In the genomic region with DNA sequence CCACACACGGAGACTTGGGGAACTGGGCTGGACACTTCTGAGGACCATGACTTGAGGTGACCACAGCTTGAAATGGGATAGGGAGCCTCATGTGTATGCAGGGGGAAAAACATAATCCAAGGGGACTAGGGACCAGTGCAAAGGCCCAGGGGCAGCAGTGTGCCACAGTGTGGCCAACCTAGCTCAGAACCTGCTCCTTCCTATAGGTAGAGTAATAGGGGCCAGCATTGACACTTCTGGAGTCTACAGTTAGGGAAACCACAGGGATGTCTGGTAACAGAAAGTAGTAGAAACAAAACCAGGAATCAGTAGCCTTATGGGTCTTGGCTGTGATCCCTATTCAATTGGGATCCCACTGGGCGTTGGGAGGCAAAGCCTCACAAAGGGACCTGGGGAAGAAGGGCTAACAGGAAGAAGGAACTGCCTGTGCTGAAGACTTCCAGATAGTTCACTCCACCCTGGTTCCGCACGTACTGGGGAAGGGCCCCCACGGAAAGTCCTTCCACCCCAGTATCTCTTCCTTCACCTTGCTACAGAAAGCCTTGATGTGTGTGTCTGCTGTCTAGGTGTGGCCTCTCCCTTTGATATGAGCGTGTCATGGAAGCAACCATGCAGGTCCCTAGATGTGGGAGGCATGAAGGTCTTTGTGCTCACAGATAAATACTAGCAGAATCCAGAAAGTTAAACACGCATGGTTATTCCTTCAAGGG, we compare ENCODE assay signal across 17 mouse cellular contexts. TPM values are rescaled to one million over a fixed set of nuclear protein-coding genes. Genes with fewer than 3 reads are reported as not detected.
DNase-seq lines count a peak whose midpoint lies in the region; ATAC-seq lines count a peak whose summit lies in the region.
"Had no signal": no experiment of that assay in that cellular context is flagged by ENCODE, and none has a peak within 500 bp of the region (broad histone marks: within the 10 kb centered on the region; RNA-seq: fewer than 3 reads in every experiment).

No protein-coding gene starts in this region.

- H3K27me3 ChIP-seq in heart, embryonic 10.5 days (ENCODE audit: insufficient read depth, poor library complexity, severe bottlenecking) = no peaks in the 10 kb centered on the region
- no peaks in the 10 kb centered on the region for H3K27me3 ChIP-seq in limb, embryonic 13.5 days
- no peaks in the 10 kb centered on the region for H3K27me3 ChIP-seq in liver, embryonic 16.5 days (ENCODE audit: control insufficient read depth, insufficient read depth, low read depth, low read length)
- H3K27me3 ChIP-seq: hindbrain, embryonic 12.5 days; midbrain, embryonic 12.5 days; Patski had no signal

- DNase-seq in heart, embryonic 10.5 days (ENCODE audit: low spot score) = no peak
- DNase-seq in heart, postnatal 14 days = no peak
- DNase-seq in c-Kit-positive CD71-positive TER-119-negative erythroid progenitor cells, embryonic 14.5 days (ENCODE audit: low read depth) = peak; percentile 62
- no peak for DNase-seq in urinary bladder, postnatal 14 days (ENCODE audit: low spot score)
- no peak for DNase-seq in adrenal gland, postnatal 4 days (ENCODE audit: low spot score in 2 of 2)
- DNase-seq: adrenal gland, postnatal 25 days; cerebellum, postnatal 36 days; heart, adult 2 months; kidney, adult 9 months; lung, adult 2 months; lung, postnatal 36 days had no signal

- no peaks in the 10 kb centered on the region for H3K9me3 ChIP-seq in heart, embryonic 10.5 days
- H3K9me3 ChIP-seq in limb, embryonic 13.5 days = no peaks in the 10 kb centered on the region
- no peaks in the 10 kb centered on the region for H3K9me3 ChIP-seq in liver, embryonic 16.5 days (replicated peaks; ENCODE audit: control insufficient read depth, low read length)
- H3K9me3 ChIP-seq: hindbrain, embryonic 12.5 days; midbrain, embryonic 12.5 days had no signal

- no peak for ATAC-seq in limb, embryonic 13.5 days (ENCODE audit: low FRiP score, low read depth)
- peak; percentile 85 for ATAC-seq in liver, embryonic 16.5 days (ENCODE audit: low read depth)
- ATAC-seq: activated CD4-positive, CD25-positive, alpha-beta regulatory T cell, adult 4 months had no signal

- H3K4me1 ChIP-seq in heart, embryonic 10.5 days = peaks cover 12% of the 10 kb centered on the region
- H3K4me1 ChIP-seq in limb, embryonic 13.5 days = peaks cover 21% of the 10 kb centered on the region
- peaks cover 46% of the 10 kb centered on the region for H3K4me1 ChIP-seq in liver, embryonic 16.5 days (ENCODE audit: control insufficient read depth, low read depth, low read length)

- H3K4me2 ChIP-seq in limb, embryonic 13.5 days (replicated peaks) = no peak overlapping the region
- H3K4me2 ChIP-seq in liver, embryonic 16.5 days (ENCODE audit: low read depth, low read length) = peak overlapping the region; percentile 100

- H3K36me3 ChIP-seq in heart, embryonic 10.5 days = peaks cover 35% of the 10 kb centered on the region
- peaks cover 40% of the 10 kb centered on the region for H3K36me3 ChIP-seq in limb, embryonic 13.5 days
- peaks cover 12% of the 10 kb centered on the region for H3K36me3 ChIP-seq in liver, embryonic 16.5 days (ENCODE audit: control insufficient read depth, insufficient read depth)

- H3K9ac ChIP-seq in limb, embryonic 13.5 days = no peak overlapping the region
- peak overlapping the region; percentile 78 for H3K9ac ChIP-seq in liver, embryonic 16.5 days (ENCODE audit: low read depth, low read length)

- H3K27ac ChIP-seq in heart, embryonic 10.5 days = peak overlapping the region; percentile 16; the same call in 1 of the 2 replicates
- 0 out of 2 replicates have a peak overlapping the region, but pooled peaks have one; percentile 55 for H3K27ac ChIP-seq in limb, embryonic 13.5 days
- H3K27ac ChIP-seq in liver, embryonic 16.5 days (ENCODE audit: low read length) = peak overlapping the region; percentile 92
- H3K27ac ChIP-seq: heart, adult 2 months; hindbrain, embryonic 12.5 days had no signal

- 79% methylated on average over 7 of the region's 7 CpGs for WGBS in heart, embryonic 10.5 days
- 87% methylated on average over 7 of the region's 7 CpGs for WGBS in limb, embryonic 13.5 days
- 35% methylated on average over 7 of the region's 7 CpGs for WGBS in liver, embryonic 16.5 days (ENCODE audit: insufficient replicate concordance)

- no peak overlapping the region for H3K4me3 ChIP-seq in heart, embryonic 10.5 days
- H3K4me3 ChIP-seq in limb, embryonic 13.5 days = no peak overlapping the region
- peak overlapping the region; percentile 13; the same call in 1 of the 2 replicates for H3K4me3 ChIP-seq in liver, embryonic 16.5 days (ENCODE audit: low read depth, low read length)

- intact Hi-C loops in heart, postnatal 14 days (cut with DNase I) = loop anchor here (2.0 kb wide), 1 partner anchor 27 kb away; no protein-coding TSS in a partner anchor

RNA-seq across cellular contexts. Expression of a gene that starts 1.2 kb away (rescaled TPM):
- polyA plus RNA-seq in heart, embryonic 10.5 days (2016; fragmentation: Nextera tagmentation; extraction: Ambion mirVana) = 46.6 and 49.8 TPM in 2 replicates
- total RNA-seq in heart, postnatal 14 days (2021) = 10 to 100 TPM; 15.3 to 15.4 TPM
- polyA plus RNA-seq in limb, embryonic 13.5 days (2015; fragmentation: Nextera tagmentation; extraction: Ambion mirVana) = 33.0 and 33.5 TPM in 2 replicates
- polyA plus RNA-seq in liver, embryonic 16.5 days (2015; fragmentation: Nextera tagmentation; extraction: Ambion mirVana) = 24.5 and 24.6 TPM in 2 replicates
- 10 to 100 TPM; 40.2 to 47.2 TPM for total RNA-seq in adrenal gland, postnatal 4 days (2021)

RNA-seq across cellular contexts. Expression of a gene that starts 11.2 kb away (rescaled TPM):
- 41.3 and 46.9 TPM in 2 replicates for polyA plus RNA-seq in heart, embryonic 10.5 days (2016; fragmentation: Nextera tagmentation; extraction: Ambion mirVana)
- total RNA-seq in heart, postnatal 14 days (2021) = 10 to 100 TPM; 46.6 TPM
- polyA plus RNA-seq in limb, embryonic 13.5 days (2015; fragmentation: Nextera tagmentation; extraction: Ambion mirVana) = 45.6 and 58.6 TPM in 2 replicates
- polyA plus RNA-seq in liver, embryonic 16.5 days (2015; fragmentation: Nextera tagmentation; extraction: Ambion mirVana) = 21.8 and 25.1 TPM in 2 replicates
- 100 to 1,000 TPM in 1 of 2 experiments, 10 to 100 TPM in 1; 93.2 to 114 TPM for total RNA-seq in adrenal gland, postnatal 4 days (2021)

RNA-seq across cellular contexts. Expression of a gene that starts 28.2 kb away (rescaled TPM):
- polyA plus RNA-seq in heart, embryonic 10.5 days (2016; fragmentation: Nextera tagmentation; extraction: Ambion mirVana) = 12.8 and 17.0 TPM in 2 replicates
- 10 to 100 TPM; 76.1 to 76.9 TPM for total RNA-seq in heart, postnatal 14 days (2021)
- 21.5 and 22.8 TPM in 2 replicates for polyA plus RNA-seq in limb, embryonic 13.5 days (2015; fragmentation: Nextera tagmentation; extraction: Ambion mirVana)
- 12.5 and 13.7 TPM in 2 replicates for polyA plus RNA-seq in liver, embryonic 16.5 days (2015; fragmentation: Nextera tagmentation; extraction: Ambion mirVana)
- 10 to 100 TPM; 59.5 to 64.8 TPM for total RNA-seq in adrenal gland, postnatal 4 days (2021)

RNA-seq across cellular contexts. Expression of a gene that starts 57.9 kb away (rescaled TPM):
- polyA plus RNA-seq in heart, embryonic 10.5 days (2016; fragmentation: Nextera tagmentation; extraction: Ambion mirVana) = 22.2 and 27.4 TPM in 2 replicates
- total RNA-seq in heart, postnatal 14 days (2021) = 10 to 100 TPM; 16.4 to 20.7 TPM
- 26.5 and 30.1 TPM in 2 replicates for polyA plus RNA-seq in limb, embryonic 13.5 days (2015; fragmentation: Nextera tagmentation; extraction: Ambion mirVana)
- 58.5 and 59.1 TPM in 2 replicates for polyA plus RNA-seq in liver, embryonic 16.5 days (2015; fragmentation: Nextera tagmentation; extraction: Ambion mirVana)
- 10 to 100 TPM; 24.3 to 25.3 TPM for total RNA-seq in adrenal gland, postnatal 4 days (2021)

RNA-seq across cellular contexts. Expression of a gene that starts 58.1 kb away (rescaled TPM):
- polyA plus RNA-seq in heart, embryonic 10.5 days (2016; fragmentation: Nextera tagmentation; extraction: Ambion mirVana) = 28.1 and 28.8 TPM in 2 replicates
- 1 to 10 TPM; 4.0 to 5.2 TPM for total RNA-seq in heart, postnatal 14 days (2021)
- polyA plus RNA-seq in limb, embryonic 13.5 days (2015; fragmentation: Nextera tagmentation; extraction: Ambion mirVana) = 20.7 and 23.6 TPM in 2 replicates
- 29.3 and 34.2 TPM in 2 replicates for polyA plus RNA-seq in liver, embryonic 16.5 days (2015; fragmentation: Nextera tagmentation; extraction: Ambion mirVana)
- 10 to 100 TPM in 1 of 2 experiments, 1 to 10 TPM in 1; 8.2 to 13.3 TPM for total RNA-seq in adrenal gland, postnatal 4 days (2021)

Comparison
In these comparisons a context has a peak if more than half of its experiments do, and no peak if none do; other contexts are left out.
1. H3K27ac ChIP-seq: peak in every context shown above with its lines; median percentile 92 in liver, embryonic 16.5 days; 55 in limb, embryonic 13.5 days; 16 in heart, embryonic 10.5 days.